Mouse (Mus musculus): ENCODE data around the gene Rasa2. TPM values are rescaled to one million over a fixed set of nuclear protein-coding genes. Genes with fewer than 3 reads are reported as not detected.
A peak's percentile ranks its signal among the peaks of the same experiment; 100 is the strongest.

Gene Rasa2
- polyA plus RNA-seq, 1 experiment from 2014 or later, result 19.8 TPM

GRCm38 (mm10) chr9:96637157-96637548 is 5.7 kb upstream of the Rasa2 start:
- H3K36me3 ChIP-seq, result no peaks in the 10 kb centered on the region
- H3K9ac ChIP-seq, result no peak overlapping the region
- peaks cover 3% of the 10 kb centered on the region; the same call in 1 of the 2 replicates for H3K4me1 ChIP-seq
- H3K27ac ChIP-seq, result no peak overlapping the region
- no peaks in the 10 kb centered on the region for H3K9me3 ChIP-seq
- H3K4me2 ChIP-seq, result no peak overlapping the region
- H3K27me3 ChIP-seq, result no peaks in the 10 kb centered on the region
- WGBS, result 67% methylated on average over 7 of the region's 7 CpGs
- no peak overlapping the region for H3K4me3 ChIP-seq
- no peak for ATAC-seq (ENCODE audit: insufficient number of reproducible peaks, low FRiP score, low TSS enrichment, low read depth)

GRCm38 (mm10) chr9:96636423-96637156 is 5.2 kb upstream of the Rasa2 start:
- Histone ChIP-seq H3K9me3 (no peaks in the 10 kb centered on the region), H3K27me3 (no peaks in the 10 kb centered on the region), H3K27ac (no peak overlapping the region), H3K4me2 (no peak overlapping the region), H3K4me1 (peaks cover 8% of the 10 kb centered on the region; the same call in 1 of the 2 replicates), H3K9ac (no peak overlapping the region), H3K36me3 (no peaks in the 10 kb centered on the region), H3K4me3 (no peak overlapping the region)
- ATAC-seq (ENCODE audit: insufficient number of reproducible peaks, low FRiP score, low TSS enrichment, low read depth), result no peak
- 60% methylated on average over 9 of the region's 9 CpGs for WGBS

DNA sequence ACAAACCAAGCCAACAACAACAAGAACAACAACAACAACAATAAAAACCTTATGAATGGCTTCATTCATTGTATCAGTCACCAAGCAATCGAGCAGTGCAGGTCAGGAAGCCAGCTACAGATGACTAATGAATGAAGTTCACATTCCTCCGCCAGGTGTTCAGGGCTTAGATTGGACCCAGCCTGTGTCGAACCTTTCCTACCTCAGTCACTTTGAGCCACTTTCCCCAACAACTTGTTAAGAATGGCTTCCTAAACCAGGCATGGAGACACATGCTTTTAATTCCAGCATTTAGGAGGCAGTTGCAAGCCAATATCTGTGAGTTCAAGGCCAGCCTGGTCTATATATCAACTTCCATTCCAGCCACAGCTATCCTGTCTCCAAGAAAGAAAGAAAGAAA is 4.5 kb upstream of the Rasa2 start:
- Histone ChIP-seq H3K9me3 (no peaks in the 10 kb centered on the region), H3K9ac (no peak overlapping the region), H3K27me3 (no peaks in the 10 kb centered on the region), H3K36me3 (no peaks in the 10 kb centered on the region), H3K27ac (no peak overlapping the region), H3K4me2 (no peak overlapping the region), H3K4me1 (peaks cover 8% of the 10 kb centered on the region; the same call in 1 of the 2 replicates), H3K4me3 (no peak overlapping the region)
- 57% methylated on average over 3 of the region's 3 CpGs for WGBS
- ATAC-seq (ENCODE audit: insufficient number of reproducible peaks, low FRiP score, low TSS enrichment, low read depth), result no peak

- H3K9me3 ChIP-seq, result no peaks in the 10 kb centered on the region
- no peak overlapping the region for H3K27ac ChIP-seq
- no peaks in the 10 kb centered on the region for H3K27me3 ChIP-seq
- H3K4me1 ChIP-seq, result peaks cover 8% of the 10 kb centered on the region; the same call in 1 of the 2 replicates
- no peak overlapping the region for H3K9ac ChIP-seq
- no peaks in the 10 kb centered on the region for H3K36me3 ChIP-seq
- H3K4me3 ChIP-seq, result no peak overlapping the region
- 63% methylated on average over 6 of the region's 6 CpGs for WGBS
- no peak overlapping the region for H3K4me2 ChIP-seq
- no peak for ATAC-seq (ENCODE audit: insufficient number of reproducible peaks, low FRiP score, low TSS enrichment, low read depth)
Measured at GRCm38 (mm10) chr9:96635176-96635575, 3.8 kb upstream of the Rasa2 start.

DNA sequence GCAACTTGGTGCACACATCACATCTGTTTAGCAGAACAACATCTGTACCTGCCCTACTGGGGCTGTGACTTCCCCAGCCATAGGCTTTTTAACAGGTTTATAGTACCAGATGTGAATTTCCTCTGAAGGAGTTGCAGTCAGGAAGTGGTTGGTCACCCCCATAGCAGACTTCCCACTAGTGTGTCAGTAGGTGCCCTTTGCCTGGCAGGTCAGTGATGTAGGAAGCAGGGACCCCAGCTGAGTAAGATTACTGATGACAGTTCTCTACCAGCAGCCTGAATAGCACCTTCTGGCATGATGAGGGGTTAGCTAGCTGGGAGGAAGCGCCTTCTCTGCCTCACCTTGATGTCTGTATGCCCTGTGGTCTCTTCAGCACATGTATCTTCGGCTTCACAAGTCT is 2.4 kb upstream of the Rasa2 start:
- no peak overlapping the region for H3K4me3 ChIP-seq
- no peak overlapping the region for H3K4me2 ChIP-seq
- H3K4me1 ChIP-seq, result peaks cover 8% of the 10 kb centered on the region; the same call in 1 of the 2 replicates
- ATAC-seq (ENCODE audit: insufficient number of reproducible peaks, low FRiP score, low TSS enrichment, low read depth), result no peak
- no peaks in the 10 kb centered on the region for H3K27me3 ChIP-seq
- H3K27ac ChIP-seq, result no peak overlapping the region
- H3K36me3 ChIP-seq, result no peaks in the 10 kb centered on the region
- H3K9me3 ChIP-seq, result no peaks in the 10 kb centered on the region
- WGBS, result 75% methylated on average over 2 of the region's 2 CpGs
- H3K9ac ChIP-seq, result no peak overlapping the region

DNA sequence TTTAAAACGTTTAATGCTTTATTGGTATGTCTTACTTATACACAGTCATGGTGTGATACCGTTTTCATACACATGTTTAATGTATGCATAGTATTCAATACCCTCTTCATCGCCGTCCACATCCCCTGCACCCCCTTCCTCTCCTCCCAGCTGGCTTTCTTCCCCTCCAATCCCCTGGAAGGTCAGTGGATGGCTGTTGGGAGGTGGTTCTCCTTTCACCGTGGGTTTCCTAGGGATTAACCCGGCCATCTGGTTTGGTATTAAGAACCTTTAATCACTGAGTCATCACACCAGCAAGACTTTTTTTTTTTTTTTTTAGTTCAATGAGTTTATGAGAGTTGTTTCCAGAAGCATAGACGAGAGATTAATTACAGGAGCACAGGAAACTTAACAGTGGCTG is 1.3 kb upstream of the Rasa2 start:
- no peak overlapping the region for H3K9ac ChIP-seq
- 42% methylated on average over 7 of the region's 7 CpGs for WGBS
- no peak for ATAC-seq (ENCODE audit: insufficient number of reproducible peaks, low FRiP score, low TSS enrichment, low read depth)
- no peaks in the 10 kb centered on the region for H3K27me3 ChIP-seq
- H3K4me1 ChIP-seq, result peaks cover 8% of the 10 kb centered on the region; the same call in 1 of the 2 replicates
- no peak overlapping the region for H3K4me2 ChIP-seq
- no peak overlapping the region for H3K4me3 ChIP-seq
- H3K9me3 ChIP-seq, result no peaks in the 10 kb centered on the region
- no peaks in the 10 kb centered on the region for H3K36me3 ChIP-seq
- H3K27ac ChIP-seq, result no peak overlapping the region

DNA sequence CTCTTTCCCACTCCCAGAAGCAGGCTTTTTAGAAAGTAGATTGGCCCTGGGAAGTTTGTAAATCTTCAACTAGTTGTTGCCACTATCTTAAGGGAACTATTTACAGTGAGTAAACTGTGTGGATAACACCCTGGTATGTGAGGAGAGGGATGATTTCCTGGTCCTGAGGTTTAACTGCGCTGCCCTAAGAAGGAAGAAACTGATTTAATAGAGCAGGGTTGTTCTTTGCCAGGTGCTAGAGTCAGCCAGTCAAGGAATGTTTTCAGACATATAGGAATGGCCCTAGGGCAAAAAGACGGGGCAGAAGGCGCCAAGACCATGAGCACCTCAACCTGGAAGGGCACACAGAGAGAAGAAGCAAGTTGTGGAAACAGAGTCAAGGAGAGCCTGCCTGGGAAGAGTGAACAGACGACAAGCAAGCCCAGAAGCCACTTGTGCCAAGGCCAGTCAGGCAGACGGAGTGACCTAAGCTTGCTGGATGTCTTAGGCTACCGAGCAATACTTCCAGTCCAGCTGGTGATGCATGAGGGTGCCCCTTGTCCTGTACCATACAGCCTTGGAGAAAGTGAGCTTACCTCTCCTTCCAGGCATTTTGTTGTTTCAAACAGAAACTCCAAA is 765 bp upstream of the Rasa2 start:
- no peaks in the 10 kb centered on the region for H3K9me3 ChIP-seq
- peaks cover 12% of the 10 kb centered on the region; the same call in 1 of the 2 replicates for H3K4me1 ChIP-seq
- no peak for ATAC-seq (ENCODE audit: insufficient number of reproducible peaks, low FRiP score, low TSS enrichment, low read depth)
- no peaks in the 10 kb centered on the region for H3K27me3 ChIP-seq
- no peaks in the 10 kb centered on the region for H3K36me3 ChIP-seq
- H3K27ac ChIP-seq, result no peak overlapping the region
- peak overlapping the region; percentile 86; the same call in 1 of the 2 replicates for H3K4me3 ChIP-seq
- peak overlapping the region; percentile 80 for H3K4me2 ChIP-seq
- H3K9ac ChIP-seq, result no peak overlapping the region
- WGBS, result 53% methylated on average over 6 of the region's 6 CpGs

- H3K36me3 ChIP-seq, result no peaks in the 10 kb centered on the region
- H3K9me3 ChIP-seq, result no peaks in the 10 kb centered on the region
- H3K4me1 ChIP-seq, result peaks cover 12% of the 10 kb centered on the region; the same call in 1 of the 2 replicates
- WGBS, result under 1% methylated on average over 79 of the region's 105 CpGs
- peak; percentile 77 for ATAC-seq (ENCODE audit: insufficient number of reproducible peaks, low FRiP score, low TSS enrichment, low read depth)
- H3K4me3 ChIP-seq, result peak overlapping the region; percentile 86
- peak overlapping the region; percentile 98 for H3K27ac ChIP-seq
- H3K9ac ChIP-seq, result peak overlapping the region; percentile 95
- no peaks in the 10 kb centered on the region for H3K27me3 ChIP-seq
- peak overlapping the region; percentile 80 for H3K4me2 ChIP-seq
Measured at GRCm38 (mm10) chr9:96630571-96631388, 637 bp downstream of the Rasa2 start.

- Histone ChIP-seq H3K4me1 (peaks cover 12% of the 10 kb centered on the region; the same call in 1 of the 2 replicates), H3K36me3 (0 out of 2 replicates have a peak, but pooled peaks cover under 1% of the 10 kb centered on the region), H3K9ac (no peak overlapping the region), H3K9me3 (no peaks in the 10 kb centered on the region), H3K4me2 (no peak overlapping the region), H3K4me3 (no peak overlapping the region), H3K27me3 (no peaks in the 10 kb centered on the region), H3K27ac (no peak overlapping the region)
- 64% methylated on average over 4 of the region's 4 CpGs for WGBS
- no peak for ATAC-seq (ENCODE audit: insufficient number of reproducible peaks, low FRiP score, low TSS enrichment, low read depth)
Measured at GRCm38 (mm10) chr9:96629151-96629550, 2.3 kb downstream of the Rasa2 start.

DNA sequence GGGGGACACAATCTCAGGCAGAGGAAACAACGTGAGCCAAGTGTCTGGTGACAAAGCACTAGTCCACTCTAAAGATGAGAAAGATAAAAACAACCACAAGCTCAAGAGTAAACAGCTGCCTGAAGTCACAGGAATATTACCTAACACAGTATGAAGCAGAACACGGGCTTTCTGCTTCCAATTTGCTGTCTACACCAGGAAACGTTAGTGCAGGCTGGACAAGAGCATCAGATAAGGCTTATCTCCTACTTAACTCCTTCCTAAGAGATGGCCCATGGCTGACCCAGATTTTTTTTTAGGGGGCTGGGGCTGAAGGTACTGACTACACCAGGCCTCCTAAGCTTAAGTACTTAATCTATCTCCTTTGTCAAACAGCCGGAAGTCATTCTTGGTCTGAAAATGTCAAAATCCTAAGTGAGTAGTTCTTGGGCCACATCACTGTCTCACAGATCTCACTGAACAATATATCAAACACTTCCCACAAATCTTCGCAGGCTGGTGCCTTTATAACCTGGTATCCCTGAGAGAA is 3.8 kb downstream of the Rasa2 start:
- no peak overlapping the region for H3K4me2 ChIP-seq
- no peak for ATAC-seq (ENCODE audit: insufficient number of reproducible peaks, low FRiP score, low TSS enrichment, low read depth)
- H3K4me1 ChIP-seq, result peaks cover 12% of the 10 kb centered on the region; the same call in 1 of the 2 replicates

DNA sequence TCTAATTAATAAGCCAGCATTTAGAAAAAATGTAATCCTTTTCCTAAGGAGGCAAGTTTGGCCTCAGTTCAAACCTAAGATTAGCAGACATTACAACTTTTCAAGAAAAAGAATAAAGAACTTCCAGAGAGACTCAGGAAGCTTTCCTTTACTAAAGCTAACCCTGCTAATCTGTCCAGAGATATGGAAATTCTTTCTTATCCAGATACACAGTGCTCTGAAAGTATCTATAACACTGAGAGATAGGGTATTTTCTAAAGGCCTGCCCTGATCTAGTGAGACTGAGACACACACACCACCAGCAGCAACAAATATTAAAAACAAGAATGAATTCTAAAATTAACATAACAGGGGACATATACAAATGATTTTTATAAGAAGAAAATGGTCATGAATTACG is 4.4 kb downstream of the Rasa2 start:
- WGBS, result 73% methylated on average over 1 of the region's 1 CpGs
- no peak for ATAC-seq (ENCODE audit: insufficient number of reproducible peaks, low FRiP score, low TSS enrichment, low read depth)
- H3K9ac ChIP-seq, result no peak overlapping the region
- no peak overlapping the region for H3K4me2 ChIP-seq
- no peak overlapping the region for H3K4me3 ChIP-seq
- H3K27ac ChIP-seq, result no peak overlapping the region
- H3K36me3 ChIP-seq, result 0 out of 2 replicates have a peak, but pooled peaks cover 3% of the 10 kb centered on the region
- H3K27me3 ChIP-seq, result no peaks in the 10 kb centered on the region
- H3K9me3 ChIP-seq, result no peaks in the 10 kb centered on the region
- peaks cover 8% of the 10 kb centered on the region; the same call in 1 of the 2 replicates for H3K4me1 ChIP-seq

More for the DNA sequence above, 3.8 kb downstream of the Rasa2 start:
- 0 out of 2 replicates have a peak, but pooled peaks cover 3% of the 10 kb centered on the region for H3K36me3 ChIP-seq
- 43% methylated on average over 5 of the region's 5 CpGs for WGBS
- no peak overlapping the region for H3K27ac ChIP-seq
- H3K27me3 ChIP-seq, result no peaks in the 10 kb centered on the region
- H3K4me3 ChIP-seq, result no peak overlapping the region
- no peak overlapping the region for H3K9ac ChIP-seq
- no peaks in the 10 kb centered on the region for H3K9me3 ChIP-seq
